Mouse (Mus musculus): ENCODE results near the gene Wdr92.

GRCm38 (mm10) chr11:17257861-17258260, 76.0 kb downstream of the Wdr92 start:
- no peak for TF ChIP-seq POLR2A (IDR thresholded peaks at IDR 0.05; ENCODE audit: extremely low read depth, insufficient read depth, low read length)
- TF ChIP-seq CTCF (IDR thresholded peaks at IDR 0.05; ENCODE audit: low read depth, low read length), result no peak

All from liver, adult 2 months (tissue).